Mouse (Mus musculus) G1E (cell line): ENCODE measurements around the gene Foxd4.

ENCODE experiments used
- CTCF ChIP-seq: IDR thresholded peaks from 2 replicates; pipeline ENCODE4 v1.5.1; 2012; ENCODE audit warnings: low read depth, low read length, inconsistent platforms, mixed read lengths
- GATA1 ChIP-seq: IDR thresholded peaks from 2 replicates; pipeline ENCODE4 v1.6.1; 2012; ENCODE audit warnings: borderline replicate concordance, low read length, inconsistent platforms, mixed read lengths
- TAL1 ChIP-seq: conservative IDR thresholded peaks from 2 replicates; pipeline ENCODE4 v1.6.1; 2012; ENCODE audit warnings: low read depth, low read length, inconsistent platforms, mixed read lengths

DNA sequence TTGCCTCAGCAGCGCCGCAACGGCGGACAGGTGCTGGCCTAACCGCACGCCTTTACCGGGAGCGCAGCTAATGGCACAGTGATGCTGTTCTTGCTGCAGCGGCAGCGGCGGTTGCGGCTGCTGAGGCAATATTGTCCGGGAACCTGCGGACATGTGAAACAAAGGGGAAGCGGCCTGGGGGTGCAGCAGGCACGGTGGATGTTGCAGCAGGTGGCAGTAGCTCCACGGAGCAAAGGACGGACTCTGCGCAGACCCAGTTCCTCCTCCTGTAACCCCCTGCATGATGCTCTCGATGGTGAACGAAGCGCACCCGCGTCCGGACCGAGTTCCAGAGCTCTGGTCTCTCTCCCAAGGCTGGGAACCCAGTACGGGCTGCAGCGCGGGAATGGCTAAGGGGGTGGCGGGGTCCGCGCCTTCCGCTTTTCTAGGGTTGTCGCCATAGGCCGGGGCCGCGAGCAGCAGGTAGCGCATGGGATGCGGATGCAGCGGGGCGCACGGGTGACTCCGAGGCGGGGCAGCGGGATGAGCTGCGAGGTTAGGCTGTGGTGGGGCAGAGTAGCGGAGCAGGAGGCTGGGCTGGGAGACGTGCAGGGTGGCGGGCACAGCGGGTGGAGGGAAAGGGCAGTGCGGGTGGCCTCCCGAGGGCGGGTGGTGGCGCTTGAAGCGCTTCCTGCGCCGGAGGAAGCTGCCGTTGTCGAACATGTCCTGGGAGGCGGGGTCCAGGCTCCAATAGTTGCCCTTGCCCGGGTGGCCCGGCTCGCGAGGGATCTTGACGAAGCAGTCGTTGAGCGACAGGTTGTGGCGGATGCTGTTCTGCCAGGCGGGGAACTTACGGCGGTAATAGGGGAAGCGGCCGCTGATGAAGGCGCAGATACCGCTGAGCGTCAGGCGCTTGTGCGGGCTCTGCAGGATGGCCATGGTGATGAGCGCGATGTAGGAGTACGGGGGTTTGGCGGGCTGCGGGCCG, 1.1 kb downstream of the Foxd4 start:
- TF ChIP-seq CTCF = no peak
- TF ChIP-seq TAL1 = no peak
- no peak for TF ChIP-seq GATA1
